Mouse (Mus musculus): ENCODE measurements around the gene Golt1b.
"Not testable (repeated sequence)": the region's sequence is repeated elsewhere in the genome, so short reads cannot be mapped to it uniquely, and the experiment has no call there.

Golt1b gene

GRCm38 (mm10) chr6:142387011-142387754, at the start of gene Golt1b, which contains the start of gene Recql:
Golt1b (plus strand) TSS chr6:142387221.
Recql (minus strand) TSS chr6:142387087.
- in situ Hi-C loops (cut with MboI, MseI): no loop called here

DNA sequence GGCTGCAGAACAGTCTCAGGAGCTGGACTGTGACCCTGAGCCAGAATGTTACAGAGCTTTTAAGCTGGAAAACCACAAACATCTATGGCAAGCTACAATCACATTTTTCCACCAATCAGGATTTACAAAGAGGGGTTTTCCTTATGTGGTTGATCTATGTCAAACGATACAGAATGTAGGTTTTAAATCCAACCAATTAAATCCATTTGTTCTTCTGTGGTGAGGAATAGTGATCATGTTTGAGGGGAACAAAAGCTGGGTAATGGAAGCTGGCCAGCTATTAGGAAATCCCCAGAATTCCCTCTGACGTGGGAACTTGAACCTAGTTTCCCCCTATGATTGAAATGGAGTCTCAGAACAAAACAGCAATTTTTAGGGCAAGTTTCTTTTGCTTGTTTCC, 48.1 kb upstream of the Golt1b start:
- in situ Hi-C loops (cut with MboI, MseI): no loop called here

- in situ Hi-C loops (cut with MboI, MseI): no loop called here
Observed at GRCm38 (mm10) chr6:142339576-142339975, 47.4 kb upstream of the Golt1b start.

DNA sequence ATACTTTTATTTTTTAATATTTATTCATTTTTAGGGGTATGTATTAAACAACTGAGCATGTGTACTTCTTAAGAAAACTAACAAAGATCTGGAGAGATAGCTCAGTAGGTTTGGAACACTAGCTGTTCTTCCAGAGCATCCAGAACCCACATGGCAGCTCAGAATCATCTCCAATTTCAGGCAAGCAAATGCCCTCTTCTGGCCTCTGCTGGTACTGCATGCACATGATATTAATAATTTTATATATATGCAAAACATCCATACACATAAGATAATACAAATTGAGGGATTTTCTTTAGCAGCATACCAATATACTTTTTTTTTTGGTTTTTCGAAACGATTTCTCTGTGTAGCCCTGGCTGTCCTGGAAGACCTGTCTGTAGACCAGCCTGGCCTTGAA, 43.5 kb upstream of the Golt1b start:
- in situ Hi-C loops (cut with MboI, MseI): no loop called here

DNA sequence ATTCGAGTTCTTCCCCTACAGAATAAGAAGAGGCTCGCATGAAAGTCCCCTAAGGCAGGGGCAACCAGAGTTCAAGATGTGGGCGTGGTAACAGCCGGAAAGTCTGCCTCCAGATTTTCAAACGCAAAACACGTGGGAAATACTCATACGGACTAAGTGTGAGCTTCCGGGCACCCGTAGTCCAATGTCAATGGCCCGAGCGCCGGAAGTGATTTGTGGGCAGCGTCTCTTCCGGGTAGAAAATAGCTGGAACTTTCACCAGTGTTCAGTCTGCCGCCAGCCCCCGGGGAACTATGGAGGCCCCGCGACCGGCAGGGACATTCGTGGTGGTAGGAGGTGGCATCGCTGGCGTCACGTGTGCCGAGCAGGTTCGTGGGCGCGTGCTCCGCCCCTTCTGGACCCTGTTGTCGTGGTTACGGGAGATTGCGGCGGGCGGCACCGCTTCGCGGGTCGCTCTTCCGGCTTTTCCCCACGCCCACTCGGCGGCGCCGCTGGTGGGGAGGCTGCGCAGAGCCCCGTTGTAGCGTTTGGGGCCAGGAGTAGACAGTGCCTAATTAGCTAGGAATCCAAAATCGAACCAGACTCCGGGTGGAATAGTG, 41.5 kb upstream of the Golt1b start, which contains the start of gene Pyroxd1:
Pyroxd1 (plus strand) TSS at position 215 of the 599 bp plus-strand sequence.
- in situ Hi-C loops (cut with MboI, MseI): loop anchor here (5.0 kb wide), 1 partner anchor 157 kb away; no protein-coding TSS in a partner anchor

DNA sequence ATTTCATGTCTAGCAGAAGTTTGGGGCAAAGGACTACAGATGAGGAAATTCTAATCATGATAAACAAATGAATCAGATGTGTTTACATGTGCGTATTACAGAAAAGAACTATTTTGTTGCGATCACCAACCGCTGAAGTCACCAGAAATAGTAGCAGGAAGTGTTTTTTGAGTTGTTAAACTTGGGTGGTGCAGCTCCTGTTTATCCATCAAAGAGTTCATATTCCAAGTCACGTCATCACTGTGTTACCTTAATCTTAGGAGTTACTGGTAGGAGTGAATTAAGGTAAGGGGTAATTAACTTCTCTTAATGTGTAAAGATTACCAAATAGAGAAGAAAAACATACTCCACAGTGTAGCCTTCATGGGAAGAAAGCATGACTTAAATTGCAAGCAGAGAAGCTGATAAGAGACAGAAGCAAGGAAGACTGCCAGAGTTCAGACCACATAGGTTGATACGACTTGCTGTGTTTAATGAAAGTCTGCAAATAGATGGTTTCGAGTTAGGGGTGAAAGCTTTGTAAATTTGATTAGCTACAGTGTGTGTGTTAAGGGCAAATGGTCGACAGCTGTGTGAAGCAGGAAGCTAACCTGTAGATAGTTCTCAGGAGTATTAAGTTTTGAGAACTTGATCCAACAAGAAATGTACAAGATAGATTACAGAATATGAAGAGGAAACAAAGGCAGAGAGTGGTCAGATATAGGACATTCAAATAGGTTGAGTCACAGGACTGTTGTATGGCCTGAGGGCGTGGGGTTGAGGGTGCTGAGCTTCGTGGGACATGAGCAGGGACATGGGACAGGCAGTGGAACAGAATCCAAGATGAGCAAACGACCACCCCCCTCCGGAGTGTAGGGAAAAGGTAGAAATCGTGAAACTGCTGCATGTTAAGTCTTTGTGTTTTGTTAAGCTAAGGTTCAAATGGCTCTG, 40.6 kb upstream of the Golt1b start:
- in situ Hi-C loops (cut with MboI, MseI): loop anchor here (5.0 kb wide), 1 partner anchor 156 kb away; no protein-coding TSS in a partner anchor

DNA sequence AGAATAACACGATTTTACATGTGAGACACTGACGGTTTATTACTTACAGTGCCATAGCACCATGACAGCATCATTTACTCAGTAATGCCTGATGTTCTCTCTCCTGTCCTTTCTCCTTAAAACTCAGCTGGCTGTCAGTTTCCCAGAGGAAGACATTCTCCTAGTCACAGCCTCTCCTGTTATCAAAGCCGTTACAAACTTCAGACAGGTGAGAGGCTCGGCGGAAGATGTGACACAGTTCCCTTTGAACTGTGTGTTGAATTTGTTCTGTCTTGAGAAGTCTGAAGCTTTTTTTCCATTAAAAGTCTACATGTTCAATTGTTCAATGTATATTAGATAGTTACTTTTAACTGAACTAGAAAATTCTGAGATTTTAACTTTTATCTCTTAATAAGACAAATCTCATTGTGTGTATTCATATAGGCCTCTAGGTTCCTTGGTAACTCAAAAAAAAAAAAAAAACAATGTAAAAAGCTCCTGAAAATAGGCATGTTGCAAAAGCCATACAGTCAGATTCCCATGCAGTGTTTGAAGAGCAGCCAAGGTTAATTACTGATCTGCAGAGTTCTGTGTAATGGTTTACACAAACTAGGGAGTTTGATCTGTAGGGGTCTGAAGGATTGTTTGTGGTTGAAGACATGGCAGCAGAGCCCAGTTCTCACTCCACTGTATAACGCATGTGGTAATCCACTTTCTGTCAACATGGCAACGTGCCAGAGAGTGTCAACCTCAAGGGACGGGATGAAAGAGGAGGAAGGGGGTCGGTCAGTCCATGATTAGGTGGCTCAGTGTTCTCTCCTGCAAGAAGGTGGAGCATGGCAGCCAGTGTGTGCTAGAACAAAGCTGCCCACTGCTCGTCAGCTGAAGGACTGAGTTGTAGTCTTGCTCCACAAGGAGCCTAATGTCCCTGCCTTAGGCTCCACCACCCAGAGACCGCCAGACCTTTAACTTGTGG, 39.3 kb upstream of the Golt1b start:
- in situ Hi-C loops (cut with MboI, MseI): loop anchor here (5.0 kb wide), 1 partner anchor 155 kb away; no protein-coding TSS in a partner anchor

- in situ Hi-C loops (cut with MboI, MseI): not testable (repeated sequence)
Observed at GRCm38 (mm10) chr6:142352099-142352498, 34.9 kb upstream of the Golt1b start.

GRCm38 (mm10) chr6:142357106-142357505, 29.9 kb upstream of the Golt1b start:
- in situ Hi-C loops (cut with MboI, MseI): no loop called here

GRCm38 (mm10) chr6:142362036-142362435, 25.0 kb upstream of the Golt1b start:
- in situ Hi-C loops (cut with MboI, MseI): no loop called here

- in situ Hi-C loops (cut with MboI, MseI): no loop called here
Observed at GRCm38 (mm10) chr6:142363019-142363576, 23.9 kb upstream of the Golt1b start.

- in situ Hi-C loops (cut with MboI, MseI): no loop called here
Observed at GRCm38 (mm10) chr6:142365742-142366472, 21.1 kb upstream of the Golt1b start.

- in situ Hi-C loops (cut with MboI, MseI): no loop called here
Observed at GRCm38 (mm10) chr6:142366473-142367018, 20.5 kb upstream of the Golt1b start.

- in situ Hi-C loops (cut with MboI, MseI): no loop called here
Observed at GRCm38 (mm10) chr6:142367565-142367964, 19.5 kb upstream of the Golt1b start.

DNA sequence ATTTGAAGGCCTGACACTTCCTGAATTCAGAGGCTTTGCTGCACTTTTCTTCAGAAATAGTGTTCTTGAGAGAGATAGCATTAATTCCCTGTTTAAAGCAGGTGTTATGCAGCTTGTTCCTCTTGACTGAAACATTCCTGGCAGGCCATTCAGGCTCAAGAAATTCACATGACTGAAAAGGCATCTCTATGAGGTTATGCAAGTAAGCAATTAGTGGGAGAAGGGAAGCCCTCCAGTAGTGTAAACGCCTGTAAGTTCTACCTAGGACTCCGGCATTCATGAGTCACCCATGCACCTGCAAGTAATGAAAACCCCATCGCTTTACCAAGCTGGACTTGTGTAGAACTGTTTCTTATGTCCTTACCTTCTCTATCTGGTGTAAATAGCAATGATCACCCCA, 17.5 kb upstream of the Golt1b start:
- in situ Hi-C loops (cut with MboI, MseI): no loop called here

GRCm38 (mm10) chr6:142377081-142377480, 9.9 kb upstream of the Golt1b start:
- in situ Hi-C loops (cut with MboI, MseI): loop anchor here (5.0 kb wide), 1 partner anchor 35 kb away; the partner anchor contains the start of gene Spx

DNA sequence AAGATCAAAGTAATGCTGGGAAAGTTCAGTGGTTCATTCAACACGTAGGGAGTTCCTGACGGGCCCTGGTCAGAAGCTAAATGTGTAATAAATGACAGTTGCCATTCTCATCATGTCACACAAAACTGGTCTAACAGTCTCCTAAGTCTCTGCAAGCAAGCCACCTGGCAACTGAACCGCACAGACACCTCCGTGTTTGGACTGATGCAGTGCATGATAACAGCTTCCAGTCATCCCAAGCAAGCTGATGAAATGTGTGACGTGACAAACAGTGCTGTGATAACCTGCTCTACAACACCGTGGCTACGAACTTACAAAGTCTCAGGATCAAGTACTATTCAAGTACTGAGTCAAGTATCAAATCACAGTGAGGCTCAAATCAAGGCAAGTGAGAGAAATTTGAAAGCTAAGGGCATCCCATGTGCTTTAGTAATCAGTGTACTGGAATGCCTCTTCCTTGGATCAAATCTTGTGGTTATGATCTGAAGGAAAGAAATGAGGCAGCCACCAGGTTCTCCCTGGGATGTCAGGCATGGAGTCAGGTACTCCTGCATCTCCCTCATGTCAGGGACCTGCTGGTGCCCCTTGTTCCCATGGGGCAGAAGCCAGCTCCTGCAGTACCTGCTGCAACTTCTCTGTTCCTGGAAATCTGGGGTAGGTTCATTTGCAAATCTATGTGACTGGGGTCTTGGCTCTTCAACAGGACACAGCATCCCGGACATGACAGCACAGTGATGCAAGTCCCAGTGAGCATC, 8.3 kb upstream of the Golt1b start:
- in situ Hi-C loops (cut with MboI, MseI): loop anchor here (5.0 kb wide), 1 partner anchor 34 kb away; the partner anchor contains the start of gene Spx

DNA sequence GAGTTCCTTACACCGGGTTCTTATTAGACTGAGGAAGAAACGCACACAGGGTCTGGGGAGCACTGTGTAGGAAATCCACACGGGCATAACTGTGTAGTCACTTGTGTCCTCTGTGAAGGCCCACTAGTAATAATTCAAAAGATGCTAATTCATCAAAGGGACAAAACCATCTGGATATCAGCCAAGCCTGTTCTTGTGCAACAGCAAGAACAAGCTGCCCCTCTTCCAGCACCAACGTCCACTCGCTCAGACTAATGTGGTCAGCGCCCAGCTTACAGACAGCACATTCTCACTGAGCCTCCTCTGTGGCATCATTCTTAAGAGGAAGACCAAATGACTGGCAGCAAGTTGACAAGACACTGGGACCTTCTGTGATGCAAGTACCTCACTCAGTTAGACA, 7.1 kb upstream of the Golt1b start:
- in situ Hi-C loops (cut with MboI, MseI): loop anchor here (5.0 kb wide), 1 partner anchor 32 kb away; the partner anchor contains the start of gene Spx

Data from T-helper 2 cell (primary cell).